Mouse (Mus musculus) midbrain, embryonic 11.5 days (tissue): ENCODE data around the gene Hyal5. TPM values are rescaled to one million over a fixed set of nuclear protein-coding genes. Genes with fewer than 3 reads are reported as not detected.
A peak's percentile ranks its signal among the peaks of the same experiment; 100 is the strongest.

Source experiments
- ATAC-seq: fragments of 200-750 bp; cut with Nextera tagmentation; 2 replicates; pipeline ENCODE4 v1.8.0; 2017; ENCODE audit warnings: moderate TSS enrichment, moderate library complexity; ENCODE audit not compliant: low FRiP score
- DNase-seq: peaks from one replicate; pipeline ENCODE4 v3.0.0; 2015; ENCODE audit warnings: low spot score; ENCODE audit errors: missing footprints
- H3K27ac ChIP-seq: fragments of 300-500 bp; sonication (generic); 2 replicates; pipeline ENCODE4 v1.5.1; 2014; ENCODE audit warnings: low read depth, low read length
- H3K27me3 ChIP-seq: fragments of 300-500 bp; sonication (generic); 2 replicates; pipeline ENCODE4 v1.6.1; 2014; ENCODE audit warnings: mild to moderate bottlenecking, low read length, moderate library complexity, mixed read lengths; ENCODE audit not compliant: control insufficient read depth, insufficient read depth
- H3K36me3 ChIP-seq: fragments of 300-500 bp; sonication (generic); 2 replicates; pipeline ENCODE4 v1.6.1; 2014; ENCODE audit warnings: mild to moderate bottlenecking, low read length, moderate library complexity, mixed read lengths; ENCODE audit not compliant: control insufficient read depth, insufficient read depth
- H3K4me1 ChIP-seq: fragments of 300-500 bp; sonication (generic); 2 replicates; pipeline ENCODE4 v1.6.1; 2014; ENCODE audit warnings: low read length; ENCODE audit not compliant: control insufficient read depth, insufficient read depth
- H3K4me2 ChIP-seq: fragments of 300-500 bp; sonication (generic); 2 replicates; pipeline ENCODE4 v1.6.1; 2014; ENCODE audit warnings: mild to moderate bottlenecking, moderate library complexity
- H3K4me3 ChIP-seq: fragments of 300-500 bp; sonication (generic); 2 replicates; pipeline ENCODE4 v1.5.1; 2014; ENCODE audit warnings: low read depth, low read length
- H3K9ac ChIP-seq: fragments of 300-500 bp; sonication (generic); 2 replicates; pipeline ENCODE4 v1.6.1; 2014; ENCODE audit warnings: low read length
- H3K9me3 ChIP-seq: fragments of 300-500 bp; sonication (generic); 2 replicates; pipeline ENCODE4 v1.6.1; 2016; ENCODE audit warnings: low read length; ENCODE audit not compliant: control insufficient read depth
- WGBS: fragments of 180-500 bp; shearing (Covaris S2); extraction: QIAGEN DNeasy Blood & Tissue Kit; methylation state at CpG from one replicate; pipeline ENCODE4 v1.1.7; 2014; 5-methylcytosine and 5-hydroxymethylcytosine counted together
- polyA plus RNA-seq: library from polyadenylated mRNA; unstranded; fragments of >200 nt; fragmentation: Nextera tagmentation; extraction: Ambion mirVana; gene quantifications from 2 replicates; pipeline ENCODE4 v1.2.1, GENCODE M21; 2014

Gene Hyal5
- not detected in 2 replicates for polyA plus RNA-seq

GRCm38 (mm10) chr6:24857697-24858096 is at the start of gene Hyal5:
Gene Hyal5, plus strand, starts transcription at chr6:24857997.
- no peak for DNase-seq
- Histone ChIP-seq H3K9ac (no peak within 1 kb of the TSS), H3K4me3 (no peak within 1 kb of the TSS), H3K27ac (no peak within 1 kb of the TSS), H3K9me3 (no peaks in the 10 kb centered on the region), H3K4me1 (no peaks in the 10 kb centered on the region), H3K36me3 (no peaks in the 10 kb centered on the region), H3K27me3 (no peaks in the 10 kb centered on the region), H3K4me2 (no peak within 1 kb of the TSS)
- ATAC-seq: no peak

- no peaks in the 10 kb centered on the region for H3K9me3 ChIP-seq
- H3K27me3 ChIP-seq: no peaks in the 10 kb centered on the region
- DNase-seq (no peak), ATAC-seq (no peak)
- no peak overlapping the region for H3K9ac ChIP-seq
- WGBS: 58% methylated on average over 2 of the region's 2 CpGs
- H3K36me3 ChIP-seq: no peaks in the 10 kb centered on the region
- H3K4me1 ChIP-seq: no peaks in the 10 kb centered on the region
- no peak overlapping the region for H3K4me3 ChIP-seq
- no peak overlapping the region for H3K4me2 ChIP-seq
- no peak overlapping the region for H3K27ac ChIP-seq
Measured at GRCm38 (mm10) chr6:24822070-24822469, 35.7 kb upstream of the Hyal5 start.

DNA sequence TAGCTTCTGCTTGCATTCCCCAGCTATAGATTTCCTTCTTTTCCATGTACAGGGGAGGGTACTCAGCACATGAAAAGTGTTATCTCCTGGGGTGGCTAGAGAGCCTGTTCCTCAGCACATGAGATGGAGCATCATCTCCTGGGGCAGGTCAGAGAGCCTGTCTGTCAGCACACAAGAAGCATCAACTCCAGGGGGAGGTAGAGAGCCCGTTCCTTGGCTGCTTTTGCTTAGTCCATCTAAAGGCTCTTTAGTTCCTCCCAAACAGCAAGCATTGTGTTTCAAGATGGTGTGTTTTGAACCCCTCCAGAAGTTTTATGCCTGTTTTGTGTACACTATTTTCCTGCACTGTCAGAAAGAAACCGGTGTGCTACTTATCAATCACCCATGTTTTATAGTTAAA is 2.5 kb downstream of the Hyal5 start:
- 39% methylated on average over 2 of the region's 2 CpGs for WGBS
- Histone ChIP-seq H3K36me3 (no peaks in the 10 kb centered on the region), H3K4me1 (no peaks in the 10 kb centered on the region), H3K27ac (no peak overlapping the region), H3K4me3 (no peak overlapping the region), H3K9me3 (no peaks in the 10 kb centered on the region), H3K4me2 (no peak overlapping the region), H3K9ac (no peak overlapping the region), H3K27me3 (no peaks in the 10 kb centered on the region)
- DNase-seq (peak; percentile 86), ATAC-seq (no peak)

- WGBS: 96% methylated on average over 4 of the region's 4 CpGs
- Histone ChIP-seq H3K9me3 (no peaks in the 10 kb centered on the region), H3K36me3 (no peaks in the 10 kb centered on the region), H3K9ac (no peak overlapping the region), H3K4me1 (no peaks in the 10 kb centered on the region), H3K4me3 (no peak overlapping the region), H3K27ac (no peak overlapping the region), H3K4me2 (no peak overlapping the region), H3K27me3 (no peaks in the 10 kb centered on the region)
- ATAC-seq (no peak), DNase-seq (no peak)
Measured at GRCm38 (mm10) chr6:24863649-24864048, 5.9 kb downstream of the Hyal5 start.

DNA sequence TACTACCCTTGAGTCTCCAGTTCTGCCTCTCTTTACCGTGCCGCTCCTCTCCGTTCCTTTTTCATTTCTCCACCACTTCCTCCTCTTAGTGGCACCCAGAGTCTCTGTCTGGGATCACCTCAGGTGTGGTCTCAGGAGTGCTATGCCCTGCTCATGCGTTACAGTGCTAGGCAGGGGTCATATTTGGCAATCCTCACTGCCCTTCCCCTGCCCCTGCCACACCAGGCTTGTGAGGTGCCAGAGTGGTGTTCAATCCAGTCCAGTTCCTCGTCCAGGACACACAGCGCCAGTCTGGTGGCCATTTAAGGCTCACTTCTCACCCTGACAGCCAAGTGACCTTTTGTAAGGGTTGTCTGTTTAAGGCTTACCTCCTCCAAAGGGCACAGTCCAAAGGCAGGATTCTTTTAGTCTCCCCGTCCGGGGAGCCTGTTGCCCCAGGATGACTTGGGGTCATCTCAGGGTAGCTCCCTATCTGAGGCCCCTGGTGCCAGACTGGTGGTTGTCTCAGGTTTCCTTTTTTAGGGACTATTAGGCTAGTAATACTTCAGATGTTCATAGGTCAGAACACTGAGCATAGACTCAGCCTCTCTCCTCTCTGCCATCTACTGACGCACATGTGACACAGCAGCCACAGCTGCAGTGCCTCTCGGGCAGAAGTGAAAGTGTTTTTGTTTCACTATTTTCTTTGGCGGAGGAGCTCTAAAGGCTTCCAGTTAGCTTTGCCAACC is 36.5 kb downstream of the Hyal5 start:
- no peaks in the 10 kb centered on the region for H3K27me3 ChIP-seq
- no peak for DNase-seq
- H3K4me2 ChIP-seq: no peak overlapping the region
- peak; percentile 67; the same call in 1 of the 2 replicates for ATAC-seq
- 77% methylated on average over 11 of the region's 11 CpGs for WGBS
- H3K4me3 ChIP-seq: no peak overlapping the region
- no peak overlapping the region for H3K9ac ChIP-seq
- no peaks in the 10 kb centered on the region for H3K4me1 ChIP-seq
- no peaks in the 10 kb centered on the region for H3K9me3 ChIP-seq
- H3K27ac ChIP-seq: no peak overlapping the region
- no peaks in the 10 kb centered on the region for H3K36me3 ChIP-seq

- Histone ChIP-seq H3K4me2 (no peak overlapping the region), H3K27ac (no peak overlapping the region), H3K9ac (no peak overlapping the region), H3K9me3 (no peaks in the 10 kb centered on the region), H3K4me3 (no peak overlapping the region), H3K36me3 (no peaks in the 10 kb centered on the region), H3K4me1 (no peaks in the 10 kb centered on the region), H3K27me3 (no peaks in the 10 kb centered on the region)
- WGBS: 65% methylated on average over 2 of the region's 2 CpGs
- 0 out of 2 replicates have a peak, but pooled peaks have one; percentile 7 for ATAC-seq
- no peak for DNase-seq
Measured at GRCm38 (mm10) chr6:24894874-24895183, 37.0 kb downstream of the Hyal5 start.

DNA sequence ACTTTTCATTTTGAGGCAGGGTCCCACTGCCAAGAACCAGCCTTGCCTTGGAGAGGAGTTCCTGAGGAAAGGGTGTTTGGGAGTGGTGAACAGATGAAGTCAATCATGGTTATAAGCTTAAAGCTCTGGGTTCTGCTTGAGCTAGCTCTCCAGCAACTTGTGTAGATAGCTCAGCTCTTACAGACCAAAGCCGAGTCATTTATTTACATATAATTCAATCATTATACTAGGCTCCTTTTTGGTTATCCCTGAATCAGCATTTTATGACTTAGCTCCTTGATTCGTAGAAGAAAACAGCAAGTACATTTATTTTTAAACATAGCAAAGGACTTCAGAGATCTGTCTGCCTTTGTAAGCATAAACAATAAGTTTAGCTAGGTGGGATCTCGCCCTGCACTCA is 47.3 kb downstream of the Hyal5 start:
- Histone ChIP-seq H3K36me3 (no peaks in the 10 kb centered on the region), H3K9me3 (no peaks in the 10 kb centered on the region), H3K4me2 (no peak overlapping the region), H3K9ac (no peak overlapping the region), H3K27ac (no peak overlapping the region), H3K4me1 (no peaks in the 10 kb centered on the region), H3K4me3 (no peak overlapping the region), H3K27me3 (no peaks in the 10 kb centered on the region)
- ATAC-seq (no peak), DNase-seq (no peak)
- 87% methylated on average over 3 of the region's 3 CpGs for WGBS

GRCm38 (mm10) chr6:24907824-24908223 is 50.0 kb downstream of the Hyal5 start:
- no peak for DNase-seq
- no peak overlapping the region for H3K9ac ChIP-seq
- no peak for ATAC-seq
- no peaks in the 10 kb centered on the region for H3K36me3 ChIP-seq
- H3K27ac ChIP-seq: no peak overlapping the region
- 89% methylated on average over 2 of the region's 2 CpGs for WGBS
- no peaks in the 10 kb centered on the region for H3K27me3 ChIP-seq
- no peak overlapping the region for H3K4me3 ChIP-seq
- no peaks in the 10 kb centered on the region for H3K4me1 ChIP-seq
- H3K4me2 ChIP-seq: no peak overlapping the region
- no peaks in the 10 kb centered on the region for H3K9me3 ChIP-seq

DNA sequence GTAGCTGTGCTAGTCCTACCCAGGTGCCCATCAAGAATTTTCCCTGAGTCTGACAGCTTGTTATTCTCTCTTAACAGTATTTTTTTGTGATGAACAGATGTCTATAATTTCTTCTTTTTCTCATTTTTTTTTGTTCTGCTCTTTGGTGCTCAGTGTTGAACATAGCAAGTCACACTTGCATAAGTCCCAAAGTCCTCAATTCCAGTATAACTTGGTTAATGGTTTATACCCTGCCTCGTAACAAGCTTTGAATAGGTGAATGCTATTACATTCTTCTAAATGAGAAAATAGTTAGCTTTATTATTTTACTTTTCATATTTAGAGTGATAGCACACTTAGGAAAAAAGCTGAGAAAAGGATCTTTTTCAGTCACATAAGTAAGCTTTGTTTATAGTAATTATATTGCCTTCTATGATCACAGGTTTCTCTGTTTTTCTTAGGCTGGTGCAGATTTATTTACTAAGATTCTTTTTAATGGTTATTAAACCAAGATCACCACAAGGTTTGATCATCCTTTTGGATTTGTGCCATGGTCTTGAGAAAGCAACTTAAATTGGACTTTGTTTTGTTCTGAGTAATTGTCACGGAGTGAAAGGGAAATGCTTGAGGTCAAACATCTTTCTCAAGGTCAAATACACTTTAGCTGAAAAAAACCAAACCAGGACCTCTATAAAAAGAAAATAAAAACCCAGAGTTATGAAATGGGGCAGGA is 52.4 kb downstream of the Hyal5 start:
- no peak overlapping the region for H3K9ac ChIP-seq
- H3K4me2 ChIP-seq: no peak overlapping the region
- WGBS: 74% methylated on average over 2 of the region's 2 CpGs
- ATAC-seq: no peak
- no peaks in the 10 kb centered on the region for H3K27me3 ChIP-seq
- no peaks in the 10 kb centered on the region for H3K4me1 ChIP-seq
- DNase-seq: no peak
- no peaks in the 10 kb centered on the region for H3K36me3 ChIP-seq
- no peak overlapping the region for H3K27ac ChIP-seq
- H3K9me3 ChIP-seq: no peaks in the 10 kb centered on the region
- no peak overlapping the region for H3K4me3 ChIP-seq
